Mouse (Mus musculus) heart, embryonic 15.5 days (tissue): ENCODE data around the gene Arap1. TPM values are rescaled to one million over a fixed set of nuclear protein-coding genes. Genes with fewer than 3 reads are reported as not detected.

ENCODE experiments used
- ATAC-seq: fragments of 200-750 bp; cut with Nextera tagmentation; replicated peaks from 2 replicates; pipeline ENCODE4 v1.8.0; 2017; ENCODE audit warnings: low read depth, moderate TSS enrichment; ENCODE audit not compliant: insufficient number of reproducible peaks, insufficient read depth, low FRiP score
- H3K27ac ChIP-seq: fragments of 300-500 bp; sonication (generic); 2 replicates; pipeline ENCODE4 v1.5.1; 2015; ENCODE audit warnings: mild to moderate bottlenecking, inconsistent platforms
- H3K27me3 ChIP-seq: fragments of 300-500 bp; sonication (generic); 2 replicates; pipeline ENCODE4 v1.6.1; 2015; ENCODE audit warnings: inconsistent platforms
- H3K36me3 ChIP-seq: fragments of 300-500 bp; sonication (generic); 2 replicates; pipeline ENCODE4 v1.6.1; 2015; ENCODE audit warnings: mild to moderate bottlenecking, inconsistent platforms
- H3K4me1 ChIP-seq: fragments of 300-500 bp; sonication (generic); replicated peaks from 2 replicates; pipeline ENCODE4 v1.6.1; 2015; ENCODE audit warnings: inconsistent platforms
- H3K4me2 ChIP-seq: fragments of 300-500 bp; sonication (generic); 2 replicates; pipeline ENCODE4 v1.6.1; 2015; ENCODE audit warnings: inconsistent platforms, mild to moderate bottlenecking, moderate library complexity
- H3K4me3 ChIP-seq: fragments of 300-500 bp; sonication (generic); 2 replicates; pipeline ENCODE4 v1.5.1; 2015; ENCODE audit warnings: mild to moderate bottlenecking, inconsistent platforms
- H3K9ac ChIP-seq: fragments of 300-500 bp; sonication (generic); 2 replicates; pipeline ENCODE4 v1.6.1; 2015; ENCODE audit warnings: mild to moderate bottlenecking, inconsistent platforms
- H3K9me3 ChIP-seq: fragments of 300-500 bp; sonication (generic); replicated peaks from 2 replicates; pipeline ENCODE4 v1.6.1; 2016; ENCODE audit warnings: inconsistent platforms
- WGBS: fragments of 180-500 bp; shearing (Covaris S2); methylation state at CpG from one replicate; pipeline ENCODE4 v1.1.7; 2015; ENCODE audit warnings: mixed read lengths; 5-methylcytosine and 5-hydroxymethylcytosine counted together
- polyA plus RNA-seq: library from polyadenylated mRNA; unstranded; fragments of >200 nt; fragmentation: Nextera tagmentation; extraction: Ambion mirVana; gene quantifications from 2 replicates; pipeline ENCODE4 v1.2.1, GENCODE M21; 2015

Gene Arap1
- polyA plus RNA-seq, 1 experiment from 2014 or later: 23.5 TPM

DNA sequence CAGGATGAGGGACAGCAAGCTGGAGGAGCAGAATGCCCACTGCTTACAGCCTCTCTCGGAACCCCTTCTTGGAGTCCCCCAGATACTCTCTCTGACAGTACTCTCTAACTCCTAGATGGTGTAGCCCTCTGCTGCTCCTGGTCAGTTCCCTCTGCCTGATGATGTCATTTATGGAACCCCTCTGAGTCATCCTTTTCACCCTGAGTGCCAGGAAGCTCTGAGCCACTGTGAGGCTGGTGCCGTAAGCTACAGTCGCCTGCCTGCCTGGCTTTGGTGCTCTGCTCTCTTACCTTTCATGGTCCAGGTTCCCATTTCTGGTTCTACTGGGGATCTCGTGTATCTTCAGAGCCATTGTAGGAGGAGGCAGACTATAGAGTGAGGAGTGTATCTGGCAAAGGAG lies 49.3 kb downstream of the Arap1 start:
- no peaks in the 10 kb centered on the region for H3K27me3 ChIP-seq
- H3K4me2 ChIP-seq: no peak overlapping the region
- H3K36me3 ChIP-seq: peaks cover 50% of the 10 kb centered on the region
- no peaks in the 10 kb centered on the region for H3K9me3 ChIP-seq
- peaks cover 29% of the 10 kb centered on the region for H3K4me1 ChIP-seq
- ATAC-seq: no peak
- H3K27ac ChIP-seq: no peak overlapping the region
- WGBS: 80% methylated on average over 4 of the region's 4 CpGs
- no peak overlapping the region for H3K4me3 ChIP-seq
- H3K9ac ChIP-seq: no peak overlapping the region

DNA sequence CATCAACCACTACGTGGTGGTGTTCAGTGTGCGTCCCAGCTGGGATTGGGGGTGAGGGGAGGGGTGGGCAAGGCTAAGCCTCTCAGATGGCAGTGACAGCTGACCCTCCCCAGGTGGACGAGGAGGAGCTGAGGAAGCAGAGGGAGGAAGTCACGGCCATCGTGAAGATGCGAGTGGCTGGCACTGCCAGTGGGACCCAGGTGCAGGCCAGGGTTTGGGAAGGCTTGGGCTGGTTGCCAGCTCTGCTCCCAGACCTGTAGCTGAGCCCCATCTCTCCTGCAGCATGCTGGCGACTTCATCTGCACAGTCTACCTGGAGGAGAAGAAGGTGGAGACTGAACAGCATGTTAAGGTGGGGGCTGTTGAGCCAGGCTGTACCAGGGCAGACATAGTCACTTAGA lies 53.6 kb downstream of the Arap1 start:
- Histone ChIP-seq H3K9ac (no peak overlapping the region), H3K27ac (no peak overlapping the region), H3K27me3 (no peaks in the 10 kb centered on the region), H3K4me3 (no peak overlapping the region), H3K4me2 (no peak overlapping the region), H3K36me3 (peaks cover 61% of the 10 kb centered on the region), H3K9me3 (no peaks in the 10 kb centered on the region), H3K4me1 (peaks cover 28% of the 10 kb centered on the region)
- 88% methylated on average over 7 of the region's 7 CpGs for WGBS
- no peak for ATAC-seq

DNA sequence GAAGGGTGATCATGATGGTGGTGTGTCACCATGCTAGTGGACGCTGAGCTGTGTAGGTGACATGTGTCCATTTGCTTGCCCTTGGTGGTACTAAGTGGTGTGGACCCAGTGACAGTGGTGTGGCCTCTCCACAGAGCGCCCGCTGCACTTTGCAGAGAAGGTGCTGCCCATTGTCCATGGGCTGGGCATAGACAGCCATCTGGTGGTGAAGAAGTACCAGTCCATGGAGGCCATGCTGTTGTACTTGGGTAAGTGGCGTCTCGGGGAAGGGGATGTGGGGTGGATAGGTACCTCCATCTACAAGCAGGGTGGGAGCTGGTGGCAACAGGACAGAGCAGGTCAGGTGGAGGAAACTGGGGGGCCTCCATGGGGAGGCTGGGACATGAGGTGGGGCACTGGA lies 56.0 kb downstream of the Arap1 start:
- H3K27ac ChIP-seq: no peak overlapping the region
- H3K4me2 ChIP-seq: no peak overlapping the region
- no peaks in the 10 kb centered on the region for H3K27me3 ChIP-seq
- H3K4me3 ChIP-seq: no peak overlapping the region
- H3K4me1 ChIP-seq: peaks cover 29% of the 10 kb centered on the region
- H3K36me3 ChIP-seq: peaks cover 49% of the 10 kb centered on the region
- H3K9me3 ChIP-seq: no peaks in the 10 kb centered on the region
- WGBS: 93% methylated on average over 5 of the region's 5 CpGs
- no peak overlapping the region for H3K9ac ChIP-seq
- ATAC-seq: no peak

DNA sequence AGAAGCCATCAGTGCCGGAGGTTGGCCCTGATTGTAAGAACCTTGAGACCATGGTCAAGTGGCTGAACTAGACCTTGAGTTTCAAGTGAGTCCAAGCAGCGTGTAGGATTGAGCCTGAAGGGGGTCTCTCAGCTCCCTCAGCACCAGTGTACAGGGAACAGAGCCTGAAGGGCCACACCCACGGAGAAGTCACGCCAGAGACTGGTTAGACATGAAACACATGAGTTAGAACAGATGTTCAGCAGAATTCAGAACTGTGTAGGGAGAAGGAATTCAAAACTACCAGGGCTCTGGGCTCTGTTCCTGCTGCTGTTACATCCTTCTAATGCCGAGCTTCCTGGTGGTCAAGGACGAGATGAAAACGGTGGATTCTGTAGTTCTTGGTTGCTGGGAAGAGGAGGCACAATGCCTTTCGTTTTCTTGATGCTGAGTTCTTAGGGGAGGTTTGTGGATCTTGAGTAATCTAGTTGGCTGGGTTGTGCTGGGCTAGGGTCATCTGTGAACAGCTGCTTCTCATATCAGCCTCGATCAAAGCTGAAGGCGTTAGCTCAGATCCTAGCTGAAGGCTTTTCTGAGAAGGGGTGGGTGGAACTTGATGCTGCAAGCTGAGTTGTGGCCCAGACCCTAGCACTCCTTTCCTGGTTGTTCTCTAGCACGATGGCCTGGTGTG lies 62.5 kb downstream of the Arap1 start, which contains the start of gene Gm45837:
TSS of gene Gm45837 (plus strand) at position 620 of the 670 bp plus-strand sequence.
- Histone ChIP-seq H3K9ac (no peak within 1 kb of the TSS), H3K27ac (no peak within 1 kb of the TSS), H3K27me3 (no peaks in the 10 kb centered on the region), H3K9me3 (no peaks in the 10 kb centered on the region), H3K4me2 (no peak within 1 kb of the TSS), H3K4me3 (no peak within 1 kb of the TSS), H3K36me3 (peaks cover 24% of the 10 kb centered on the region; the same call in 1 of the 2 replicates), H3K4me1 (peaks cover 32% of the 10 kb centered on the region)
- WGBS: 75% methylated on average over 11 of the region's 11 CpGs
- ATAC-seq: no peak

DNA sequence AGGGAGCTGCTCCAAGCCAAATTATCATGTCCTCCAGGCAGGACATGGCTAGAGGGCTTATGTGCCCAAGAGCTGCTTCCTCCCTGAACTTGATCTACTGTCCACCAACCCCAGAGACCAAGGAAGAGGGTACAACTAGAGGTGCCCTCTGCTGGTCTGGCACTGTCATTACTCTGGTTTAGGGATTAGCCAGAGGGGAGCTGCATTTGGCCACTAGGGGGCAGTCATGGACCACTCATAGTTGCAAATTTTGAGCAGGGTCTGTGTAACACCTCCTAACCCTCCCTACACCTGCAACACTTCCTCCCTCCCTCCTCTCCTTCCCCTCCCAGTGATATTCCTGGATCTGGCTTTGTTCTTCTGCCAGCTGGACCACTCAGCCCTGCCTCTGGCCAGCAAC lies 64.9 kb downstream of the Arap1 start:
- no peak overlapping the region for H3K4me3 ChIP-seq
- peaks cover 19% of the 10 kb centered on the region for H3K27me3 ChIP-seq
- no peak overlapping the region for H3K27ac ChIP-seq
- peaks cover 24% of the 10 kb centered on the region; the same call in 1 of the 2 replicates for H3K36me3 ChIP-seq
- no peak for ATAC-seq
- no peak overlapping the region for H3K9ac ChIP-seq
- H3K4me2 ChIP-seq: no peak overlapping the region
- H3K4me1 ChIP-seq: peaks cover 25% of the 10 kb centered on the region
- no peaks in the 10 kb centered on the region for H3K9me3 ChIP-seq

DNA sequence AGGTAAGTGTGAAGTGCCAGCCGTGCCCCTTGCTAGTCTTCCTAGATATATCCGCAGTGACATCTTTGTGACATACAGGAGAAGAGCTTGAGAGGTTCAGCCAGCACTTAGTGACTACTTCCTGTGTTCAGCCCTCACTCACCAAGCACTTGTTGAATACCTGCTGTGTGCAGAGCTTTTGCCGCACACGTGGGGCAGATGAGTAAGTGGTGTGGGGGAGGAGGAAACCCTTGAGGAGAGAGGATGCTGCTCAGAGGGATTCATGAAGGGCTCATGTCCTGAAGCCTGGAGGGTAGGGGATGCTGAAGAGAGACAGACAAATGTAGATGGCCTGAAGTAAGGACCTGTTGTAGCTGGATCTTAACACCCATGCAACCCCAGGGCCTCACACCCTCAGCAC lies 66.3 kb downstream of the Arap1 start:
- no peak overlapping the region for H3K4me2 ChIP-seq
- WGBS: 30% methylated on average over 4 of the region's 4 CpGs
- H3K4me3 ChIP-seq: no peak overlapping the region
- no peaks in the 10 kb centered on the region for H3K9me3 ChIP-seq
- H3K4me1 ChIP-seq: peaks cover 25% of the 10 kb centered on the region
- H3K27ac ChIP-seq: no peak overlapping the region
- H3K9ac ChIP-seq: no peak overlapping the region
- ATAC-seq: no peak
- H3K36me3 ChIP-seq: peaks cover 11% of the 10 kb centered on the region; the same call in 1 of the 2 replicates
- H3K27me3 ChIP-seq: peaks cover 28% of the 10 kb centered on the region

DNA sequence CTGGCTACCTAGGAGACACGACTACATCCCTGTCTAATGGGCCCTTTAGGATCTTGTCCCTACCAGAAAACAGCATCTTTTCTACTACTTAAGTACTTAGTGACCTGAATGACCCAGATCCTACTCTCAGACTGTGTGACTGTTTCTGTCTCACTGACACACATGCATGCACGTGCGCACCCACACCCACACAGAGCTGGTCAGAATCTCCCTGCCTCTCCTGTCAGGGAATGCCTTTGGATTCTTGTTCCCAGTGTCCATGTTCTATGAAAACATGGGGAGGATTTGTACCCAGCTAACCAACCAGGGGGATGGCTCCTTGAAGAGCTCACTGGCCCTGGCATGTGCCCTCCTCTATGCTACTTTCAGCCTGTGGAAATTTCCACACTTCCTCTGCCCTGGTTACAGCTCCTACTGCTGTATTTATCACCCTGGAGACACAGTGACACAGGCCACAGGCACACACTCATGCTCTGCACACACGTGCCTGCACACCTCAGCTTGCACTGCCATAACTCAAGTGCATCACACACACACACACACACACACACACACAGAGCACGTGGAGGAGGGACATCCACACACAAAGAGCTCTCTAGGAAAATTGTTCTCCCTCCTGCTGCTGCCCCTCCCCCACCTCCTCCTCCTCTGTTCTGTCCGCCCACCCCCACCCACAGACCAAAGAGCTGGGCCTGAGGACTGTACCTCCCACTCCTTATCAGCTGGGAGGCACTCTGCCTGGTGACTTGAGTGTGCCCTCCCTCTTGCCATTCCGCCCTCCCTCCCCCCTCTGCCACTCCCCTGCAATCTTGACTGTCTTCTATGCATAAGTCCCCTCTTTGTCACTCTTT lies 67.0 kb downstream of the Arap1 start:
- no peak overlapping the region for H3K4me3 ChIP-seq
- no peak overlapping the region for H3K9ac ChIP-seq
- peak; percentile 27; the same call in 1 of the 2 replicates for ATAC-seq
- H3K4me2 ChIP-seq: no peak overlapping the region
- H3K27ac ChIP-seq: no peak overlapping the region
- H3K27me3 ChIP-seq: peaks cover 35% of the 10 kb centered on the region
- WGBS: 22% methylated on average over 7 of the region's 7 CpGs
- no peaks in the 10 kb centered on the region for H3K9me3 ChIP-seq
- peaks cover 25% of the 10 kb centered on the region for H3K4me1 ChIP-seq
- H3K36me3 ChIP-seq: peaks cover 11% of the 10 kb centered on the region; the same call in 1 of the 2 replicates

DNA sequence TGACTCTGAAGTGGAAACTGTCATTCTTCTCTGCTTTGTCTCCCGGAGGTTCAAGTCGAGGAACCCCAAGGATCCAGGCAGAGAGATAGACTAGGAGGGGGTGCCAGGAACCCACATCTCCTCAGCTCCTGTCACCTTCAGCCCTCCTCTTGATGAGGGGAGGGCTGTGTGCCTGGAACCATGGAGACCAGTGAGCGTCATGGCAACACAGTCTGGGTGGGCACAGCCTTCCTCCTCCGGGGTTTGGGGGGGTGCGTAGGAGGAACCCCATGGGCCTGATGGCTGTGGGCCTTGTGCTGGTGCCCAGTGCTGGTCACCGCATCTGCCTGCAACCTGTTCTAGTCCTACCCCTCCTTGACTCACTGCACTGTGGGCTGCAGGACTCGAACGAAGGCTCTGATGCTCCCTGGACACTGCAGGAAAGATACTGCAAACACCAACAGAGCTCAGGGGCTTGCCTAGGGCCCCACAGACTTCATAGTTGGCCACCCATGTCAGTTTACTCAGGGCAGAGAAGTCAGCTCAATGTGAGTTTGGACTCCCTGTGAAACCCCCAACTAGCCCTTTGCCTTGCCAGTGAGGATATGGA lies 67.7 kb downstream of the Arap1 start:
- Histone ChIP-seq H3K9me3 (no peaks in the 10 kb centered on the region), H3K27ac (no peak overlapping the region), H3K4me1 (peaks cover 25% of the 10 kb centered on the region), H3K9ac (no peak overlapping the region), H3K36me3 (peaks cover 5% of the 10 kb centered on the region; the same call in 1 of the 2 replicates), H3K4me3 (no peak overlapping the region), H3K4me2 (no peak overlapping the region), H3K27me3 (peaks cover 42% of the 10 kb centered on the region)
- 34% methylated on average over 8 of the region's 8 CpGs for WGBS
- no peak for ATAC-seq

DNA sequence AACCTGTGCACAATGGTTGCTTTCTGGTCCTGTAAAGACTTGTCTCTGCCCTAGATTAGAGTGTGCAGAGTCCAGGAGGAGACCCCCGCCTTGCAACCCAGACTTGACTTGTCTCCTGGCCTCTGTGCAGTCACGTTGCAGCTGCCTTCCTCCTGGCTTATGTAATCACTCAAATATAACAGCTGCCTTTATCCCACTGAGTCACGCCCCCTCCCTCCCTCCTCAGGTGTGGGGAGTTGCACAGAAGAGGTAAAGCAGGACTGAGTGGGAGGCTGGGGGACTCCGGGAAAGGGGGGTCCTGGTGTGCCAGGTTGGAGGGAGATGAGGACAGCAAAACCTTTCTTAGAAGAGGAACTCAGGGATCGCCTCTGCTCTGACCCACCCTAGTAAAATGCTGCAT lies 68.5 kb downstream of the Arap1 start:
- Histone ChIP-seq H3K27me3 (peaks cover 48% of the 10 kb centered on the region), H3K9me3 (no peaks in the 10 kb centered on the region), H3K27ac (no peak overlapping the region), H3K4me3 (no peak overlapping the region), H3K4me2 (no peak overlapping the region), H3K9ac (no peak overlapping the region), H3K4me1 (peaks cover 25% of the 10 kb centered on the region), H3K36me3 (peaks cover under 1% of the 10 kb centered on the region; the same call in 1 of the 2 replicates)
- no peak for ATAC-seq
- WGBS: 53% methylated on average over 5 of the region's 5 CpGs

DNA sequence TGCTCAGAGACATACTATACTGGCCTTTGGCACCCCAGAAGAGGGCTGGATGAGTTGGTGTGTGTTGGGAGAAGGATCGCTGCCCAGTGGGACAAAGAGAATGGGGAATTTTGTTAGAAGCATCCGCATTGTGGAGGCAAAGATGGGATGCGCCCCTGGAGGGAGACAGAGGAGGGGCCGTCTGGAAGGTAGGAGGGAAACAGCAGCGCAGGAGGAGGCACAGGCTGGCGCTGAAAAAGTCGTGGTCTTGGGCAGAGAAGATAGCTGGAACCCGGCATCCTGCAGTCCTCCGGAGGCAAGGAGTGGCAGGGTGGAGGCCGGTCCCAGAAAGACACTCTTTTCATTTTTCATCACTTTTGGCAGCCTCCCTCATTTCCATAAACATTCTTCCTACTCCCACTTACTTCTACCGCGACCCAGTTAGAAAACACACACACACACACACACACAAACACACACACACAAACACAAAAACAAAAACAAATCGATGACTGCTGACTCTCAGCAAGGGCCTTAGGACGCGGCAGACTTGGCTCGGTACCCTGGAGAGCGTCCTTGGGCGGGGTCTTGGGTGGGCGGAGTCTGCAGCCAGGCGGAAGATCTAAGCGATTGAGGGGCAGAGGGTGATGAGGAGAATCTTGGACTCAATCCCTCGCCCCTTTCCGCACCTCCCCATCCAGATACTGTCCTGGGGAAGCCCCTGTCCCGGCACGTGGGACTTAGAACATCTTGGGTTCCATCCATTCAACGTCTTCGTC lies 71.3 kb downstream of the Arap1 start:
- Histone ChIP-seq H3K4me2 (no peak overlapping the region), H3K4me3 (no peak overlapping the region), H3K27ac (no peak overlapping the region), H3K4me1 (peaks cover 18% of the 10 kb centered on the region), H3K27me3 (peaks cover 71% of the 10 kb centered on the region), H3K9me3 (no peaks in the 10 kb centered on the region), H3K9ac (no peak overlapping the region), H3K36me3 (no peaks in the 10 kb centered on the region)
- ATAC-seq: no peak
- WGBS: 4% methylated on average over 27 of the region's 27 CpGs

DNA sequence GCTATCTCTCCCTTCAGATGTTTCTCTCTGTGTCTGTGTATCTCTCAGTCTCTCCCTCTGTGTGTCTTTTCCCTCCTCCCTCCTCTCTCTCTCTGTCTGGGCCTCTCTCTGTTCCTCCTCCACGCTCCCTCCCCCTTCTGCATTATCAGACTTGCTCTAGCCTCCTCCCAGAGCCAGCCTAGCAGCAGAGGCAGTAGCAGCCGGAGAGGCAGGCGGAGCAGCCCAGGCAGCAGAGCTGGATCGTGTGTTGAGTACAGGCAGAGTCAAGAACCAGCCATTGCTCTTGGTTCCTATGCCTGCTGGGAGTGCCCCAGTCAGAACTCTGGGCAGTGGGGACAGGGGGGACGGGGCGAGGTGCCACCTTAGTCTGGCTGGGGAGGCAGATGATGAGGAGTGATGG lies 73.7 kb downstream of the Arap1 start, which contains the start of gene Pde2a:
TSS of gene Pde2a (plus strand) at position 163 of the 400 bp plus-strand sequence.
- 13% methylated on average over 6 of the region's 6 CpGs for WGBS
- H3K4me1 ChIP-seq: no peaks in the 10 kb centered on the region
- H3K27me3 ChIP-seq: peaks cover 73% of the 10 kb centered on the region
- H3K9ac ChIP-seq: no peak within 1 kb of the TSS
- ATAC-seq: 0 out of 2 replicates have a peak, but pooled peaks have one; percentile 11
- H3K4me3 ChIP-seq: no peak within 1 kb of the TSS
- no peak within 1 kb of the TSS for H3K4me2 ChIP-seq
- no peaks in the 10 kb centered on the region for H3K36me3 ChIP-seq
- no peaks in the 10 kb centered on the region for H3K9me3 ChIP-seq
- no peak within 1 kb of the TSS for H3K27ac ChIP-seq
